11 mouse cellular contexts compared by ENCODE assay signal in genomic region chr11:69883066-69883465, GRCm38 (mm10). TPM values are rescaled to one million over a fixed set of nuclear protein-coding genes. Genes with fewer than 3 reads are reported as not detected.
A peak's percentile ranks its signal among the peaks of the same experiment; 100 is the strongest.
DNase-seq lines count a peak whose midpoint lies in the region; ATAC-seq and TF ChIP-seq lines count a peak whose summit lies in the region.
"Had no signal": no experiment of that assay in that cellular context is flagged by ENCODE, and none has a peak within 500 bp of the region (broad histone marks: within the 10 kb centered on the region; RNA-seq: fewer than 3 reads in every experiment).

No protein-coding gene starts in this region.

- H3K36me3 ChIP-seq in lung, embryonic 14.5 days (ENCODE audit: insufficient read depth): no peaks in the 10 kb centered on the region
- no peaks in the 10 kb centered on the region for H3K36me3 ChIP-seq in heart, embryonic 11.5 days (ENCODE audit: control insufficient read depth, insufficient read depth, low read length)

- DNase-seq in heart, adult 11 months: peak; percentile 90
- no peak for DNase-seq in heart, postnatal 10 days
- peak; percentile 42 for DNase-seq in urinary bladder, postnatal 14 days (ENCODE audit: low spot score)
- DNase-seq in urinary bladder, adult 18-20 months (ENCODE audit: low spot score in 2 of 2): no peak
- peak; percentile 54 for DNase-seq in lung, embryonic 14.5 days
- peak; percentile 82 for DNase-seq in thymus, postnatal 4 days
- no peak for DNase-seq in gastrocnemius, postnatal 36 days
- DNase-seq: left cerebral cortex, postnatal 4 days had no signal

- no peaks in the 10 kb centered on the region for H3K27me3 ChIP-seq in lung, embryonic 14.5 days (ENCODE audit: insufficient read depth, low read length)
- H3K27me3 ChIP-seq in heart, embryonic 11.5 days (ENCODE audit: control insufficient read depth, insufficient read depth, low read length): no peaks in the 10 kb centered on the region

- 58% methylated on average over 4 of the region's 4 CpGs for WGBS in lung, embryonic 14.5 days
- WGBS in heart, embryonic 11.5 days (ENCODE audit: insufficient replicate concordance): 59% methylated on average over 4 of the region's 4 CpGs

- no peak overlapping the region for H3K4me2 ChIP-seq in lung, embryonic 14.5 days
- no peak overlapping the region; the same call in 1 of the 2 replicates for H3K4me2 ChIP-seq in heart, embryonic 11.5 days
- H3K4me2 ChIP-seq: forebrain, embryonic 13.5 days had no signal

- peaks cover 19% of the 10 kb centered on the region for H3K4me1 ChIP-seq in lung, embryonic 14.5 days (ENCODE audit: insufficient read depth)
- peaks cover 36% of the 10 kb centered on the region for H3K4me1 ChIP-seq in heart, embryonic 11.5 days (ENCODE audit: control insufficient read depth, insufficient read depth, low read length)

- ATAC-seq in lung, embryonic 14.5 days (ENCODE audit: insufficient read depth): no peak
- no peak for ATAC-seq in heart, embryonic 11.5 days (replicated peaks; ENCODE audit: insufficient number of reproducible peaks, low FRiP score, low TSS enrichment)
- ATAC-seq: forebrain, embryonic 13.5 days had no signal

- no peaks in the 10 kb centered on the region for H3K9me3 ChIP-seq in lung, embryonic 14.5 days (ENCODE audit: low read depth, low read length)
- H3K9me3 ChIP-seq in heart, embryonic 11.5 days (replicated peaks; ENCODE audit: control insufficient read depth, low read length): no peaks in the 10 kb centered on the region
- H3K9me3 ChIP-seq: forebrain, embryonic 13.5 days had no signal

- H3K9ac ChIP-seq in lung, embryonic 14.5 days: no peak overlapping the region
- no peak overlapping the region for H3K9ac ChIP-seq in heart, embryonic 11.5 days (ENCODE audit: low read depth, low read length)
- H3K9ac ChIP-seq: forebrain, embryonic 13.5 days had no signal

- TF ChIP-seq CTCF in lung, embryonic 14.5 days (IDR thresholded peaks at IDR 0.05; ENCODE audit: low read depth): peak; percentile 60

- H3K27ac ChIP-seq in lung, embryonic 14.5 days (ENCODE audit: low read depth): no peak overlapping the region
- no peak overlapping the region for H3K27ac ChIP-seq in heart, embryonic 11.5 days (ENCODE audit: low read depth, low read length)
- H3K27ac ChIP-seq: forebrain, embryonic 13.5 days had no signal

- intact Hi-C loops in heart, postnatal 10 days (cut with DNase I): no loop called here
- intact Hi-C loops in gastrocnemius, postnatal 36 days (cut with DNase I): no loop called here

- H3K4me3 ChIP-seq in lung, embryonic 14.5 days (ENCODE audit: low read depth, low read length): no peak overlapping the region
- H3K4me3 ChIP-seq in heart, embryonic 11.5 days (ENCODE audit: low read depth, low read length): no peak overlapping the region
- H3K4me3 ChIP-seq: forebrain, embryonic 13.5 days had no signal

RNA-seq across cellular contexts. Expression of gene Kctd11, which starts 1.9 kb away (rescaled TPM):
- 1 to 10 TPM; 3.0 to 3.5 TPM for total RNA-seq in heart, postnatal 10 days (2021)
- 6.2 and 7.5 TPM in 2 replicates for polyA plus RNA-seq in lung, embryonic 14.5 days (2014; fragmentation: Nextera tagmentation; extraction: Ambion mirVana)
- 3.3 and 3.8 TPM in 2 replicates for polyA plus RNA-seq in heart, embryonic 11.5 days (2014; fragmentation: Nextera tagmentation; extraction: Ambion mirVana)
- 1 to 10 TPM; 1.3 to 1.5 TPM for total RNA-seq in gastrocnemius, postnatal 36 days (2021)

RNA-seq across cellular contexts. Expression of gene Tmem95, which starts 5.2 kb away (rescaled TPM):
- not detected for total RNA-seq in heart, postnatal 10 days (2021)
- not detected in 2 replicates for polyA plus RNA-seq in lung, embryonic 14.5 days (2014; fragmentation: Nextera tagmentation; extraction: Ambion mirVana)
- polyA plus RNA-seq in heart, embryonic 11.5 days (2014; fragmentation: Nextera tagmentation; extraction: Ambion mirVana): not detected in 2 replicates
- total RNA-seq in gastrocnemius, postnatal 36 days (2021): not detected
- total RNA-seq: left cerebral cortex, postnatal 4 days had no signal
- polyA plus RNA-seq: forebrain, embryonic 13.5 days; neural tube, embryonic 11.5 days had no signal

RNA-seq across cellular contexts. Expression of gene Acap1, which starts 12.3 kb away (rescaled TPM):
- total RNA-seq in heart, postnatal 10 days (2021): 1 to 10 TPM; 2.7 to 3.0 TPM
- polyA plus RNA-seq in lung, embryonic 14.5 days (2014; fragmentation: Nextera tagmentation; extraction: Ambion mirVana): 0.38 and 0.83 TPM in 2 replicates
- polyA plus RNA-seq in heart, embryonic 11.5 days (2014; fragmentation: Nextera tagmentation; extraction: Ambion mirVana): 7.2 and 8.1 TPM in 2 replicates
- total RNA-seq in gastrocnemius, postnatal 36 days (2021): 1 to 10 TPM in 1 of 2 experiments, under 1 TPM in 1; 0.27 to 1.1 TPM

RNA-seq across cellular contexts. Expression of gene 2810408A11Rik, which starts 17.7 kb away (rescaled TPM):
- total RNA-seq in heart, postnatal 10 days (2021): 1 to 10 TPM; 2.1 to 2.7 TPM
- 11.3 and 14.1 TPM in 2 replicates for polyA plus RNA-seq in lung, embryonic 14.5 days (2014; fragmentation: Nextera tagmentation; extraction: Ambion mirVana)
- polyA plus RNA-seq in heart, embryonic 11.5 days (2014; fragmentation: Nextera tagmentation; extraction: Ambion mirVana): 5.3 and 5.8 TPM in 2 replicates
- total RNA-seq in gastrocnemius, postnatal 36 days (2021): under 1 TPM in 1 of 2 experiments, not detected in 1; 0.59 TPM

RNA-seq across cellular contexts. Expression of gene Neurl4, which starts 17.8 kb away (rescaled TPM):
- 10 to 100 TPM; 39.2 to 39.9 TPM for total RNA-seq in heart, postnatal 10 days (2021)
- polyA plus RNA-seq in lung, embryonic 14.5 days (2014; fragmentation: Nextera tagmentation; extraction: Ambion mirVana): 12.5 and 13.1 TPM in 2 replicates
- polyA plus RNA-seq in heart, embryonic 11.5 days (2014; fragmentation: Nextera tagmentation; extraction: Ambion mirVana): 9.3 and 10.8 TPM in 2 replicates
- 10 to 100 TPM; 22.9 to 23.1 TPM for total RNA-seq in gastrocnemius, postnatal 36 days (2021)

Comparison
In these comparisons a context has a peak if more than half of its experiments do, and no peak if none do; other contexts are left out.
1. DNase-seq: peak in heart, adult 11 months (single experiment), urinary bladder, postnatal 14 days (single experiment), lung, embryonic 14.5 days (single experiment) and thymus, postnatal 4 days (single experiment); none in heart, postnatal 10 days (0 of 2), urinary bladder, adult 18-20 months (0 of 2) and gastrocnemius, postnatal 36 days (0 of 2).